Mouse (Mus musculus) CH12.LX (cell line): ENCODE data around the gene Gm8994. TPM values are rescaled to one million over a fixed set of nuclear protein-coding genes. Genes with fewer than 3 reads are reported as not detected.
A peak's percentile ranks its signal among the peaks of the same experiment; 100 is the strongest.

Experiments
- DNase-seq: peaks from one replicate; pipeline ENCODE4 v3.0.0-alpha.2; 2013; ENCODE audit errors: extremely low read depth
- H3K27ac ChIP-seq: 2 replicates; pipeline ENCODE4 v1.5.1; 2012; ENCODE audit warnings: low read depth, mild to moderate bottlenecking, control low read depth, moderate library complexity; ENCODE audit not compliant: insufficient read depth
- H3K27me3 ChIP-seq: replicated peaks from 2 replicates; pipeline ENCODE3; 2012; ENCODE audit warnings: inconsistent platforms
- H3K36me3 ChIP-seq, 2 experiments: replicated peaks in 1 of 2; 2 replicates each; pipeline versions ENCODE3 to v1.6.1; 2012; ENCODE audit warnings: inconsistent platforms in 1 of 2, low read length in 1 of 2, mild to moderate bottlenecking in 1 of 2, mixed read lengths in 1 of 2, moderate library complexity in 1 of 2; ENCODE audit not compliant: control insufficient read depth in 1 of 2, insufficient read depth in 1 of 2
- H3K4me1 ChIP-seq, 2 experiments: 2 replicates each; pipeline ENCODE4 v1.6.1; 2012; ENCODE audit warnings: inconsistent platforms in 1 of 2, moderate library complexity in 1 of 2; ENCODE audit not compliant: insufficient read depth in 2 of 2, control insufficient read depth in 1 of 2
- H3K4me2 ChIP-seq: 2 replicates; pipeline ENCODE4 v1.6.1; 2012; ENCODE audit warnings: low read depth, mild to moderate bottlenecking, control low read depth; ENCODE audit not compliant: poor library complexity, insufficient read depth, severe bottlenecking
- H3K4me3 ChIP-seq, 3 experiments: fragments of 150-350 bp in 1 of 3; sonication (generic) in 1 of 3; replicated peaks in 1 of 3; 2 replicates each; pipeline versions ENCODE3 to v1.5.1; 2011 to 2012; ENCODE audit warnings: low read depth in 2 of 3, low read length in 2 of 3, mild to moderate bottlenecking in 2 of 3, moderate library complexity in 2 of 3, control low read depth in 1 of 3, improper control_type of control experiment in 1 of 3, inconsistent platforms in 1 of 3, mixed read lengths in 1 of 3; ENCODE audit not compliant: poor library complexity in 1 of 3
- H3K79me2 ChIP-seq: replicated peaks from 2 replicates; pipeline ENCODE4 v1.6.1; 2012; ENCODE audit warnings: mild to moderate bottlenecking, moderate library complexity; ENCODE audit not compliant: control insufficient read depth, poor library complexity, insufficient read depth, severe bottlenecking; ENCODE audit errors: extremely low read depth
- H3K9ac ChIP-seq: 2 replicates; pipeline ENCODE4 v1.6.1; 2012; ENCODE audit warnings: low read depth, mild to moderate bottlenecking, control low read depth, moderate library complexity; ENCODE audit not compliant: insufficient read depth
- H3K9me3 ChIP-seq: replicated peaks from 2 replicates; pipeline ENCODE3; 2012; ENCODE audit warnings: low read length, inconsistent platforms, mixed read lengths
- BHLHE40 ChIP-seq: IDR thresholded peaks from 2 replicates; pipeline ENCODE4 v1.6.1; 2011; ENCODE audit warnings: mild to moderate bottlenecking, low read depth, low read length, improper control_type of control experiment
- CHD1 ChIP-seq: IDR thresholded peaks from 2 replicates; pipeline ENCODE4 v1.6.1; 2012; ENCODE audit warnings: low read depth, low read length, improper control_type of control experiment, inconsistent platforms
- CHD2 ChIP-seq: IDR thresholded peaks from 2 replicates; pipeline ENCODE4 v1.6.1; 2011; ENCODE audit warnings: low read length, improper control_type of control experiment
- CTCF ChIP-seq, 2 experiments: IDR thresholded peaks in 1 of 2; conservative IDR thresholded peaks in 1 of 2; 2 replicates each; pipeline ENCODE4 v1.5.1; 2011 to 2012; ENCODE audit warnings: low read depth in 2 of 2, low read length in 2 of 2, improper control_type of control experiment in 1 of 2, inconsistent platforms in 1 of 2, mild to moderate bottlenecking in 1 of 2, moderate library complexity in 1 of 2
- E2F4 ChIP-seq: IDR thresholded peaks from 2 replicates; pipeline ENCODE4 v1.6.1; 2011; ENCODE audit warnings: low read depth, low read length, improper control_type of control experiment; ENCODE audit not compliant: insufficient replicate concordance
- EP300 ChIP-seq: IDR thresholded peaks from 2 replicates; pipeline ENCODE4 v1.6.1; 2011; ENCODE audit warnings: low read length, improper control_type of control experiment
- GABPA ChIP-seq: IDR thresholded peaks from 2 replicates; pipeline ENCODE4 v1.6.1; 2012; ENCODE audit warnings: low read depth, low read length, improper control_type of control experiment, inconsistent platforms; ENCODE audit not compliant: insufficient replicate concordance
- IRF4 ChIP-seq: IDR thresholded peaks from 2 replicates; pipeline ENCODE4 v1.6.1; 2014; ENCODE audit warnings: low read depth, mild to moderate bottlenecking, inconsistent platforms, low read length, improper control_type of control experiment
- JUN ChIP-seq: IDR thresholded peaks from 2 replicates; pipeline ENCODE4 v1.6.1; 2011; ENCODE audit warnings: low read depth, mild to moderate bottlenecking, low read length, improper control_type of control experiment, moderate library complexity; ENCODE audit not compliant: insufficient read depth
- KAT2A ChIP-seq: IDR thresholded peaks from 2 replicates; pipeline ENCODE4 v1.6.1; 2012; ENCODE audit warnings: low read length, improper control_type of control experiment, inconsistent platforms; ENCODE audit not compliant: insufficient replicate concordance
- MAX ChIP-seq: IDR thresholded peaks from 2 replicates; pipeline ENCODE4 v1.6.1; 2011; ENCODE audit warnings: low read length, improper control_type of control experiment
- MAZ ChIP-seq: IDR thresholded peaks from 2 replicates; pipeline ENCODE4 v1.6.1; 2012; ENCODE audit warnings: low read depth, mild to moderate bottlenecking, inconsistent platforms, low read length, improper control_type of control experiment, moderate library complexity
- MXI1 ChIP-seq: IDR thresholded peaks from 2 replicates; pipeline ENCODE4 v1.6.1; 2011; ENCODE audit warnings: mild to moderate bottlenecking, low read depth, low read length, improper control_type of control experiment
- MYC ChIP-seq: IDR thresholded peaks from 2 replicates; pipeline ENCODE4 v1.6.1; 2011; ENCODE audit warnings: low read depth, mild to moderate bottlenecking, improper control_type of control experiment, low read length
- POLR2A ChIP-seq: IDR thresholded peaks from 2 replicates; pipeline ENCODE4 v1.6.1; 2011; ENCODE audit warnings: low read depth, mild to moderate bottlenecking, improper control_type of control experiment, low read length
- POLR2AphosphoS2 ChIP-seq: IDR thresholded peaks from 2 replicates; pipeline ENCODE4 v1.6.1; 2011; ENCODE audit warnings: low read depth, low read length, improper control_type of control experiment
- SIN3A ChIP-seq: IDR thresholded peaks from 2 replicates; pipeline ENCODE4 v1.6.1; 2012; ENCODE audit warnings: low read length, improper control_type of control experiment, inconsistent platforms
- SMC3 ChIP-seq: IDR thresholded peaks from 2 replicates; pipeline ENCODE4 v1.6.1; 2011; ENCODE audit warnings: low read depth, low read length, improper control_type of control experiment
- TCF12 ChIP-seq: IDR thresholded peaks from 2 replicates; pipeline ENCODE4 v1.6.1; 2014; ENCODE audit warnings: low read depth, mild to moderate bottlenecking, inconsistent platforms, low read length, improper control_type of control experiment
- UBTF ChIP-seq: IDR thresholded peaks from 2 replicates; pipeline ENCODE4 v1.6.1; 2012; ENCODE audit warnings: low read depth, mild to moderate bottlenecking, inconsistent platforms, low read length, improper control_type of control experiment, moderate library complexity
- ZC3H11A ChIP-seq: IDR thresholded peaks from 2 replicates; pipeline ENCODE4 v1.6.1; 2012; ENCODE audit warnings: low read depth, mild to moderate bottlenecking, inconsistent platforms, low read length, improper control_type of control experiment
- ZKSCAN1 ChIP-seq: IDR thresholded peaks from 2 replicates; pipeline ENCODE4 v1.6.1; 2012; ENCODE audit warnings: low read depth, inconsistent platforms, low read length, improper control_type of control experiment, borderline replicate concordance
- ZMIZ1 ChIP-seq: IDR thresholded peaks from 2 replicates; pipeline ENCODE4 v1.6.1; 2012; ENCODE audit warnings: low read depth, mild to moderate bottlenecking, inconsistent platforms, low read length, improper control_type of control experiment
- ZNF384 ChIP-seq: IDR thresholded peaks from 2 replicates; pipeline ENCODE4 v1.6.1; 2012; ENCODE audit warnings: low read depth, low read length, improper control_type of control experiment, inconsistent platforms
- dilution Hi-C: fragments of 300-500 bp; cut with MboI; formaldehyde crosslinking; loops from 2 replicates; pipeline ENCODE4 v1.14.3; 2020; ENCODE audit warnings: low sequenced_read_pairs; ENCODE audit not compliant: extremely low pct_unique_long_range_greater_than_20kb, extremely low pct_ligation_motif_present
- in situ Hi-C: fragments of 300-500 bp; cut with MboI; formaldehyde crosslinking; loops from 3 replicates; pipeline ENCODE4 v1.14.3; 2019; ENCODE audit warnings: low sequenced_read_pairs, low pct_ligation_motif_present, low pct_unique_long_range_greater_than_20kb, mixed read lengths
- polyA plus RNA-seq: library from polyadenylated mRNA; unstranded; fragments of >175 nt; gene quantifications from 2 replicates; pipeline ENCODE4 v1.2.1, GENCODE M21; 2012; ENCODE audit warnings: low read depth; ENCODE audit not compliant: insufficient read length
- total RNA-seq, 2 experiments: library from RNA; depleted of rRNA; stranded (reverse); fragments of 300-350 nt in 1 of 2; fragments of >200 nt in 1 of 2; gene quantifications; 2 replicates each; pipeline ENCODE4 v1.2.3; 2012 to 2014

Gene Gm8994
- total and polyA plus RNA-seq, 3 experiments: not detected

GRCm38 (mm10) chr6:136340669-136341068 lies 13.3 kb downstream of the Gm8994 start:
- H3K27ac ChIP-seq: no peak overlapping the region
- TF ChIP-seq CHD2 (no peak), SIN3A (no peak), GABPA (no peak), CHD1 (no peak), MAZ (no peak), KAT2A (no peak), TCF12 (no peak), ZMIZ1 (no peak), POLR2A (no peak), MXI1 (no peak), BHLHE40 (no peak), CTCF (conservative IDR thresholded peaks at IDR 0.05 in 1 of 2, IDR thresholded peaks at IDR 0.05 in 1 of 2; ENCODE audit: low read depth in 2 of 2, low read length in 2 of 2) (no peak), EP300 (no peak), JUN (no peak), POLR2AphosphoS2 (no peak), ZNF384 (no peak), ZKSCAN1 (no peak), IRF4 (no peak)
- TF ChIP-seq, all 38 proteins: peak for 0
- Histone ChIP-seq H3K9ac (no peak overlapping the region), H3K79me2 (no peaks in the 10 kb centered on the region), H3K36me3 (no peaks in the 10 kb centered on the region), H3K4me1 (peaks cover 0 to 3% of the 10 kb centered on the region in 2 experiments; a peak in 2 of 4 replicates), H3K4me3 (no peak overlapping the region), H3K4me2 (no peak overlapping the region), H3K9me3 (no peaks in the 10 kb centered on the region), H3K27me3 (peaks cover 14% of the 10 kb centered on the region)
- in situ Hi-C loops: no loop called here
- dilution Hi-C loops: no loop called here
- no peak for DNase-seq

- Histone ChIP-seq H3K27ac (no peak overlapping the region), H3K79me2 (no peaks in the 10 kb centered on the region), H3K36me3 (no peaks in the 10 kb centered on the region), H3K4me3 (no peak overlapping the region), H3K4me1 (peaks cover 0 to 3% of the 10 kb centered on the region in 2 experiments; a peak in 2 of 4 replicates), H3K4me2 (no peak overlapping the region), H3K9me3 (no peaks in the 10 kb centered on the region), H3K27me3 (peaks cover 14% of the 10 kb centered on the region), H3K9ac (no peak overlapping the region)
- TF ChIP-seq MYC (no peak), BHLHE40 (no peak), UBTF (no peak), ZKSCAN1 (no peak), E2F4 (no peak), CTCF (conservative IDR thresholded peaks at IDR 0.05 in 1 of 2, IDR thresholded peaks at IDR 0.05 in 1 of 2; ENCODE audit: low read depth in 2 of 2, low read length in 2 of 2) (peak in 1 of 2 experiments; percentile 34; a peak in 2 of 4 replicates), ZNF384 (peak; percentile 79), MAX (no peak), ZC3H11A (no peak), SMC3 (0 out of 2 replicates have a peak, but pooled peaks have one; percentile 12), IRF4 (no peak)
- no peak for DNase-seq
- dilution Hi-C loops (no loop called here), in situ Hi-C loops (no loop called here)
These were observed 13.8 kb downstream of the Gm8994 start for GRCm38 (mm10) chr6:136341093-136341492.
